Mouse (Mus musculus) adrenal gland, adult 2 months (tissue): ENCODE data around the gene Pphln1. TPM values are rescaled to one million over a fixed set of nuclear protein-coding genes. Genes with fewer than 3 reads are reported as not detected.

ENCODE experiments used
- DNase-seq: peaks from one replicate; pipeline ENCODE4 v3.0.0; 2021
- polyA plus RNA-seq: library from polyadenylated mRNA; depleted of rRNA; stranded (reverse); fragments of >200 nt; gene quantifications from 2 replicates; pipeline ENCODE4 v1.2.3, GENCODE M21; 2012; rRNA removed
- total RNA-seq, 2 experiments: library from RNA; stranded (reverse); gene quantifications; 2 replicates each; pipeline ENCODE4 v1.2.3; 2021

Pphln1 gene
- total and polyA plus RNA-seq, 3 experiments = 5.2 to 43.3 (median 34.4) TPM

DNA sequence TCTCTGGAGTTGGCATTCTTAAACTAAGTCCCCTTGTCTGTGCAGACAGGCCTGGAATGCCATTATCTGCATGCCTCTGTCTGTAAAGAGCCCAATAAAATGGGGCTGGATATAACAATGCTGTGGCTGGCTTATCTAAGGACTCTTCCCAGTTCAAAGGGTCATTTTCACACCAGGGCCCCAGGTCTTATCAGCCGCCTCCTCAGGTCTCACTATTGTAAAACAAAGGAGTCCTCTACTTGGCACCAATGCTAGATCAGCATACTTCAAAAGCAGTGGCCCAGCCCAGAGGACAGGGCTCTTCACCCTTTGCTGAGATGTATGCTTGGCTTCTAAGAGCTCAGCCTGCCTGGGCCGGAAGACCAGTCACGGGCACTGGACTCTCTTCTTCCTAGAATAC, 141.3 kb downstream of the Pphln1 start:
- DNase-seq = no peak

Other genes with a start within 250 kb of the Pphln1 start
- gene Gxylt1, start 123.2 kb upstream of the Pphln1 start, total RNA-seq = 10 to 100 TPM; 22.5 to 46.4 TPM
- 1.2 and 2.2 TPM in 2 replicates for gene Gxylt1, start 123.2 kb upstream of the Pphln1 start, polyA plus RNA-seq
- 10 to 100 TPM; 41.1 to 41.5 TPM for gene Yaf2, start 61.4 kb upstream of the Pphln1 start, total RNA-seq
- 29.7 and 29.9 TPM in 2 replicates for gene Yaf2, start 61.4 kb upstream of the Pphln1 start, polyA plus RNA-seq
- 10 to 100 TPM; 77.3 to 88.3 TPM for gene Zcrb1, start within 50 bp of the Pphln1 start, total RNA-seq
- gene Zcrb1, start within 50 bp of the Pphln1 start, polyA plus RNA-seq = 30.0 and 32.9 TPM in 2 replicates
- gene Prickle1, start 197.5 kb downstream of the Pphln1 start, total RNA-seq = 10 to 100 TPM; 15.7 to 19.4 TPM
- gene Prickle1, start 197.5 kb downstream of the Pphln1 start, polyA plus RNA-seq = 6.0 and 8.6 TPM in 2 replicates